Mouse (Mus musculus): ENCODE data around the gene Gm6367. TPM values are rescaled to one million over a fixed set of nuclear protein-coding genes. Genes with fewer than 3 reads are reported as not detected.
"Not testable (repeated sequence)": the region's sequence is repeated elsewhere in the genome, so short reads cannot be mapped to it uniquely, and the experiment has no call there.

Gm6367 gene
- not detected for total RNA-seq (2021)

- intact Hi-C loops (cut with DNase I); DNase-seq: not testable (repeated sequence)
Observed at GRCm38 (mm10) chr5:94988326-94988725, at the start of gene Gm6367. Gm6367 (plus strand) TSS chr5:94988626.

Other genes with a start within 250 kb of the Gm6367 start
- not detected for gene Gm3183, start 123.2 kb upstream of the Gm6367 start, total RNA-seq (2021)
- not detected for gene Gm7942, start 118.3 kb downstream of the Gm6367 start, total RNA-seq (2021)
- gene Gm16513, start 194.0 kb downstream of the Gm6367 start, total RNA-seq (2021) = not detected